Mouse (Mus musculus) layer of hippocampus, postnatal 25 days (tissue): Measurements from ENCODE around the gene Celsr1. TPM values are rescaled to one million over a fixed set of nuclear protein-coding genes. Genes with fewer than 3 reads are reported as not detected.

ENCODE experiments used
- DNase-seq, 2 experiments: peaks; one replicate each; pipeline ENCODE4 v3.0.0; 2022; ENCODE audit warnings: mixed read lengths in 2 of 2, low spot score in 1 of 2; ENCODE audit errors: extremely low spot score in 1 of 2
- total RNA-seq, 2 experiments: library from RNA; stranded (reverse); gene quantifications; 2 replicates each; pipeline ENCODE4 v1.2.3; 2021

Gene Celsr1
- total RNA-seq, 2 experiments from 2014 or later, result 4.5 to 6.1 TPM

GRCm38 (mm10) chr15:85969707-85970153 lies 63.8 kb downstream of the Celsr1 start:
- DNase-seq, result no peak

DNA sequence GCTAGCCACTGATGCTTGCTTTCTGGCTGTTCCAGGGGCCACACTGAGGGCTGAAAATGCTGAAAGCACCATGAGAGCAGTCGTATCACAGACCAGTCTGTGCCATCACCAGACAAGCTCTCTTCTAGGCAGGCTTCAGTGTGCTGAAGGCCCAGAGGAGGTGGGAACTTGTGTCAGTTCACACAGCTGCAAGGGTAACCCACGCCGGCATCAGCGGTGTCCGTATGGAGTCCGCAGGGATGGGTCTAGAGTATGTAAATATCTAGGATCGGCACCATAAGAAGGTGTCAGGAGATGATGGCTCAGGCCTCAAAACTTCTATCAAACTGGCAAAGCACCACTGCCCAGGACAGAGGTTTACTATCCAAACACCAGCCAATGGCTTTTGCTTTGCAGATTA lies 64.3 kb downstream of the Celsr1 start:
- no peak for DNase-seq

- DNase-seq, result no peak
Measured at GRCm38 (mm10) chr15:85966032-85966431, 67.5 kb downstream of the Celsr1 start.

DNA sequence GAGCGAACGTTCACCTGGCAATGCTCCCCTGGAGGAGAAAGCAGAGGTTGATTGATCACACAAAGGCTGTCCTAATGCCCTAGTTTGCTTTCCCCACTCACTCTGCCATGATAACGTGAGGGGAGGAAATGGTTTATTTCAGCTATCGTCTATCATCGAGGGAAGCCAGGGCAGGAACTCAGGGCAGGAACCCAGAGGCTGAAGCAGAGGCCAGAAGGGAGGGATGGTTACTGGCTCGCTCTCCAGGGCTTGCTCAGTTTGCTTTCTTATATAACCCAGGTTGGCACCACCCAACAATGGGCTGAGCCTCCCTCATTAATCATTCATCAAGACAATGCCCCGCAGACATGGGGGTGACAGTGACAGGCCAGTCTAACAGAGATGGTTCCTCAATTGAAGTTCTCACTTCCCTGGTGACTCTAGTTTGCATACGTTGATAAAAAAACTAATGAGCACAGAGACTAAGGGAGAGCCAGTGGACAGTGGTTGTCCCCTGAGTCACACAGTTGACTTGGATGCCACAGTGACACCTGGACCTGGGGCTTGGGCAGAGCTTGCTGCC lies 70.2 kb downstream of the Celsr1 start:
- no peak for DNase-seq

DNA sequence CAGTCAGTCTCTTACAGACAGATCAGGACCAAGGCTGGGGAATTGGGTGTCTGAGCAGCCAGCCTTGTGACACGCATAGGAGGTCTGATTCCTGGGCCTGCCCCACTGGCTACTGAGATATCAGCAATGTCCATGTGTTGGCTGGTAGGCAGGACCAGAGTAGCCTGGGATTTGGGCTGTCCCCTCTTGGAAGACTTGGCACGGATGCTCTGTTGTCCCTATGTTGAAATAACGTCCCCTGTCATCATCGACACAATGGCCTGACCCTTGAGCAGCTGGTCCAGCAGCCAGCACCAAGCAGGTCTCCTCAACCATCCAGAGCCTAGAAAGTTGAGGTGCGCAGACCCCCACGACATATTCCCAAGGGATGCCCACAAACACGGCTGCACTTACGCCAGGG lies 70.9 kb downstream of the Celsr1 start:
- DNase-seq, result no peak

DNA sequence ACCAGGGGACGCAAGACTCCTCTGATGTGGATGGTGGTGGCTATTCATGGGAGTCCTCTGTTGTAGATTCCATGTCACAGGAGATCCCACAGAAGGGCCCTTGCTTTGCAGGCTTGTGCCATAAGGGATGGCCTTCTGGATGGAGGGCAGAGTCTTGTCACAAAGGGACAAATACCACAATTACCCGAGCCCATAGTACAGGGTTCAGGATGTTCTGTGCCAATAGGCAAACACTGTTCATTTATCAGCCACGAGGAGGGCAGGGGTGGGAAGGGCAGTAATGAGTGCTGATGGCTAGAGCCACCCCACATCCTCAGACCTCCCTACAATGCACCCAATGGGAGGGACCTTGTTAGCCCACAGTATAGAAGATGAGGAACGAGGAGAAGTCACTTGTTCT lies 71.9 kb downstream of the Celsr1 start:
- no peak for DNase-seq

DNA sequence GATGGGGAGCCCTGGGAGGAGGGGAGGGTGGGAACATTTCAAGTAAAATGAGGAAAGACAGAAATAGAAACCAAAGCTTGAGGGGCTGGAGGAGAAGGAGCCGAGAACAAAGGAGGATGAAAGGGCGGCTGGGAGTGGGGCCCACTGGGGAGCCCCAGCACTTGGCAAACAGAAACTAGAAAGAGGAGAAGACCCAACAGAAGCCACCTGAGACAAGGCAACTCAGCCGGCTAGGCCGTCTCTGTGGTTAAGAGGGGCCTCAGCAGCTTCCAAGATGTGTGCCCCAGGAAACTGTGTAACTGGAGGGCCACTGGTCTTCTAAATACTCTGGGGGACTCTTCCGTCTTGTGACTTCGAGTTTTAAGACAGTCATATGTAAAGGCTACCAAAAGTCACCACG lies 72.4 kb downstream of the Celsr1 start:
- DNase-seq, result no peak

DNA sequence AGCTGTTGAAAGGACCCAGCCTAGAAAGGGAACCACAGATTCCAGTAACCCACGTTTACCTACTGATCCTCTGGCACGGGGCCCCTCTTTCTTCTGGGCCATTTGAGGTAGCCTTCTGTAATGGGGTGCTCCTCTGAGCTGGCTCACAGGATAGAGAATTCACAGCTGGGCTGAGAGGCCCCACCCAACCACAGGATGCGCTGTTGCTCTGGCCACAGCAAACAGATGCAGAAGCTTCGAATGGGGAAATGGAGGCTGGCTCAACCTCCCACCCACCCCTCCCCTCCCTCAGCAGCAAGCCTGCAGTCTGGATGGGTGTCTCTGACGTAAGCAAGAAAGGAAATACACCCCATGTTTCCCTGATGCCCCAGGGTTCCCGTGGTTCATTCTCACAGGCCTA lies 77.4 kb downstream of the Celsr1 start:
- no peak for DNase-seq

GRCm38 (mm10) chr15:85953458-85953857 lies 80.1 kb downstream of the Celsr1 start:
- DNase-seq, result no peak

DNA sequence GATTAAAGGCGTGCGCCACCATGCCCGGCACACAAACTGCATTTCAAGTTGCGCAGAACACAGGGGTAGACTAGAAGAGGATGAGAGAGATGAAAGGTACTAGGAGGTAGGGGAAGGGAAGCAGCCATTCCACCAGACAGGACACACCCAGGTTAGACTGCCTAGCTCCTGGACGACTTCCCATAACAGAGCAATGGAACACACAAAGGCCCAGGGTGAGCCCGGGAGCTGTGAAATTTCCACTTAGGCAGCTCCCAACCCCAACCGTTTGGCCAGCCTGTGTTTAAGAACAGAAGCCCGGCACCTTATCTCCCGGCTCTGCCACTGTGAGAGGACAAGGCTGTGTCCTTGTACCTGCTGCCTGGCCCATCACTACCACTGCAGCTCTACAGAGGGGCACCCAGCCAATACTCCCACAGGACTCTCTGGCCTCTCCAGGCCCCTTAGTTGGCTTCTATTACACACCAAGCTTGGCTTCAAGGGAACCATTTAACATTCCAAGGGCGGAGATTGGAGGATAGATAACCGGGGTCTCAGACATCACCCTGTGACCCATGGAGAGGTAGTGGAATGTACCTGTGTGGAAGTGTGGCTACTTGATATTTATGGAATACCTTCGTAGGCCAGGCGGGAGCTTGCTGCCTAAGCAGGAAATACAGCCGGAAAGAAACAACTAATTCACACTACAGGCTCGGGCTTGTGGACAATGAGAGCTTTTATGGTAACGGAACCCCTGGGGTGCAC lies 84.0 kb downstream of the Celsr1 start:
- DNase-seq, result no peak

DNA sequence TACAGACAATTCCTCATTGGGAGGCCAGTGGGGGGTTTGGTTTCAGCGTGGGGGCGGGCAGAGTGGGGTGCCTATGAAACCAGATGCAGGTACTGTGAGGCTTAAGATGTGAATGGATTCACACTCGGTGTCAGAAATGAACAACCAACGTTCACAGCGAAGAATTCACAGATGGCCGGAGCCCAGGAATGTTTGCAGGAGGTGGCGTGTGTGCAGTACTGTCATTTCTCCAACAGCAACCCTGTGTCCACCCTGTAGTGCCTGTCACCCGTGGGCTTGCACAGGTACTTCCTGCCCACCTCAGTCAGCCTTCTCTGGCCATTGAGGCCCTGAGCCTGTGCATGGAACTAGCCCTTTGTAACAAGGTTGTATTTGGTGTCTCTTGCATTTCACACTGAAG lies 85.6 kb downstream of the Celsr1 start:
- no peak for DNase-seq

DNA sequence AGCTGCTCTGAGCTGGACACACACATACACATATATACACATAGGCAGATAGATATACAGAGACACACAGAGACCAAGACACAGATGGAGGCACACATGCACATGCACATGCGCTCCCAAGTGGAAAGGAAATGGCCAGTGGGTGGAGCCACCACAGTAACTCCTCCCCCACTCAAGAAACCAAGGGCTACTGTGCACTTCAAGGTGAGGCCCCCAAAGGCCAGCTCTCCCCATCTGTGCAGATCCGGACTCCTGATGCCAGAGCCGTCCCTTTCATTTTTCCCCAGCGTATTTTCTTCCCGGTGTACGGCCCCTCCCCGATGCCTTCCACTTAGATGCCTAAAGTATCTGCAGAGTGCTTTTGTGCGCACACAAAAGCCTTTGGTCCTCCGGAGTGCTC lies 86.0 kb downstream of the Celsr1 start:
- no peak for DNase-seq

GRCm38 (mm10) chr15:85935627-85936049 lies 97.9 kb downstream of the Celsr1 start:
- no peak for DNase-seq

DNA sequence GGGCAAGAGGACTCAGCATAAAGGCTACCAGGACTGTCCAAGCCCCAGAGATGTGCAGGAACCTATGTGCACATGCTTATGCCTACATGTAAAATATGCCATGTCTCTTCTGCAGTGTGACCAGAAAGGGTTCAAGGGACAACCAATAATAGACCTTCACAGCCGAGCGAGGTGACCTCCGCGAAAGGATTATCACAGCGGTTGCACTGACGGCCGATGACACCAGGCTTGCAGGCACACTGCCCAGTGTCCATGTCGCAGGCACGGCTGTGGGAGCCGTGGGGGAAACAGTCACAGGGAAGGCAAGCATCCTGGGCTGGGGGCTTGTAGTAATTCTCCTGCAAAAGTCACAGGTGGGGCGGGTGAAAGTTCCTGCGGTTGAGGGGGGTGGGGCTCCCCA lies 105.4 kb downstream of the Celsr1 start:
- DNase-seq, result no peak

DNA sequence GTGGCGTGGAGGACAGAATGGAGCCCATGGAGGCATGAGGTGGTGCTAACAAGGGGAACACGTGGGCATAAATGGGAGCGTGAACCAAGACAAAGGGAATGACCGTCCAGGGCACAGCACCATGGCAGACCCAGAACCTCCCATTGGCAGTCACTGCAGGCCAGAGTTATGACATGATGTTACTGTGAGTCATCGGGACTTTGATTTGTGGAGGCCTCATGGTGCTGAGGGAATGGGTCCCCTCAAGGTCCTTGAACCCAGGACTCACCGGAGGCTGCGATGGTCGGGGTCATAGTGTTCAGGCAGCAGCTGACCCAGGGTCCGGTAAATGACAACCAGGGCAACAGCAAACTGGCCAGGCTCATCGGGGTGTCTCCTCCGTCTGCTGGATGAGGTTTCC lies 111.7 kb downstream of the Celsr1 start:
- DNase-seq, result no peak

DNA sequence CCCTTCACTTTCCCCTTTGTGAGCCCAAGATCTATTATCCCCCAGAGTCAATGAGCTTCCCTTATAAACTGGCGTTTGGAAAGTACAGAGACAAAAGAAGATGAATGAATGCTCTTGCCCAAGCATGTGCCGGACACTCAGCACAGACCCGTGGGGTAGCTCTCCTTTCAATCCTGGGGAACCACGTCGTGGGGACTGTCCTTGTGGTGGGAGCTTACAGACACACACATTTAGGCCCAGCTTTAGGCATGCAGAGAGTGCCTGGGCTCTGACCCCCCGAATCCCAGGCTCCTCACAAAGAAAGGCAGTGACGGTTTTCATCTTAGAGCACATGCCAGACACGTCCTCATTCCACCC lies 113.7 kb downstream of the Celsr1 start:
- no peak for DNase-seq

DNA sequence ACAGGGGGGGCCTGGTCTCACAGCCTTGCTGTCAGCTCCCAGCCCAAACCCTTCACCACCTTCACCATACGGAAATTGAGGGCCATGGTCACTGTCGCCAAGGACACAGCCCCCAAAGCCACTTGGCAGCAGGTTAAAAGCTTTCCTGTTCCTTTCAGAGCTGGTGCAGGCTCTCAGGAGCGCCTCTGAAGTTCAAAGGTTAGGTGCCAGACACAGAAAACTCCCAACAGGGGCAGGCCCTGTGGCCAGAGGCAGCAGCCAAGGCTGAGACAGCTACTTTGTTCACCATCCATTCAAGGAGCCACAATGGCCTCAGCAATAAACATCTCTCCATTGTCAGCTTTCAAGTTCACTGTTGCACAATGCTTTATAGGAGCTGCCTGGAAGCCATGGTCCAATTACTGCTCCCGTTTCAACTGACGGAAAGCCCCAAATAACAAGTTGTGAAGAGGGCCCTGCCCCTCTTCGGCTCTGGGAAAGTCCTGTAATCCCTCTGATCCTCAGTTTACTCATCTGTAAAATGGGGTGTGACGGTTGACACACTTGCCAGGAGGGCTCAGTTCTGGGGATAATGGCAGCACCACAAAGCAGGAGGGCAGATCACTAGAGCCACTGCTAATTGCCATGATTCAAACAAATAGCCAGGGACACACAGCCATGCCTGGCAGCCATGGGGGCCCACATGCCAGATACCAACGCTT lies 114.2 kb downstream of the Celsr1 start:
- no peak for DNase-seq

DNA sequence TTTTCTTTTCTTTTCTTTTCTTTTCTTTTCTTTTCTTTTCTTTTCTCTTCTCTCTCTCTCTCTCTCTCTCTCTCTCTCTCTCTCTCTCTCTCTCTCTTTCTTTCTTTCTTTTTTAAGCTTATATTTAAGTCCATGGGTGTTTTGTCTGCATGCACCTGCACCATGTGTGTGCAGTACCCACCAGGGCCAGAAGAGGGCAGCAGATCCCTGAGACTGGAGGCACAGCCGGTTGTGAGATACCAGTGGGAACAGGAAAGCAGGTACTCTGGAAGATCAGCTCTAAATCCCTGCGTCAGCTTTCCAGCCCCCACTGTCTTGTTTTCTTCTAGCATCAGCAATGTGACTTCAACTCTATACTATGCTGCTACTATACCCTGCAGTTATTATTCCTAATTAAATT lies 120.0 kb downstream of the Celsr1 start:
- DNase-seq, result peak in 1 of 2 experiments; percentile 75

DNA sequence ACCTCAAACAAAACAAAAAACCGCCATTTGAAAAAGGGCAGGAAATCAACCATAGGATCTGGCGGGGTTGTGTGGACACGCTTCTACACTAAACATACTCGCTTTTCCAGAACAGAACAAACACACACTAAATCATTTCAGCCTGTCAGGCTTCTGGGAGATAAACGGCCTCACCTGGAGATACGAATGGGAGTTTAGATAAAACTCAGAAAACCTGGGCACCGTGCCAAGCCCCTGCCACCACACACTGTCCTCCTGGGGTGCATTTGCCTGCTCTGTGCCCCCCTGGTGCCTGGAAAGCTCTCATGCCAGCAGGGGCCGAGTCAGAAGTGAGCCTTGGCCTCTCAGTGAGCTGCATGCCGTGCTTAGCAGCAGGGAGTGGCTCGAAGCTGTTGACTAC lies 123.6 kb downstream of the Celsr1 start:
- no peak for DNase-seq

DNA sequence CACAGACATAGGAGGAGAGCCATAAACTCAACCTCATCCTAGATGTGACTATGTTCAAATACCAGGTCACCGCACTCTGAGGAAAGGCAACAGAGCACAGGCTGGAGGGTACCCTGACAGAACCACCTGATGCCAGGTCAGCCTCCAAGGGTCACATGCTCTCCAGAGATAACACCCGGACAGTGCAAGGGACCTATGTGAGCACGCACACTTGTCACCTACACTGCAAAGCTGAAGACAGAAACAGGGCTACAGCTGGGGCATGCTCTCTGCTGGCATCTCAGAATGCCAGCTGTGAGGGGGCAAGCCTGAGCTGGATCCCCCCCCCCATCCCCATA lies 124.1 kb downstream of the Celsr1 start:
- DNase-seq, result no peak

DNA sequence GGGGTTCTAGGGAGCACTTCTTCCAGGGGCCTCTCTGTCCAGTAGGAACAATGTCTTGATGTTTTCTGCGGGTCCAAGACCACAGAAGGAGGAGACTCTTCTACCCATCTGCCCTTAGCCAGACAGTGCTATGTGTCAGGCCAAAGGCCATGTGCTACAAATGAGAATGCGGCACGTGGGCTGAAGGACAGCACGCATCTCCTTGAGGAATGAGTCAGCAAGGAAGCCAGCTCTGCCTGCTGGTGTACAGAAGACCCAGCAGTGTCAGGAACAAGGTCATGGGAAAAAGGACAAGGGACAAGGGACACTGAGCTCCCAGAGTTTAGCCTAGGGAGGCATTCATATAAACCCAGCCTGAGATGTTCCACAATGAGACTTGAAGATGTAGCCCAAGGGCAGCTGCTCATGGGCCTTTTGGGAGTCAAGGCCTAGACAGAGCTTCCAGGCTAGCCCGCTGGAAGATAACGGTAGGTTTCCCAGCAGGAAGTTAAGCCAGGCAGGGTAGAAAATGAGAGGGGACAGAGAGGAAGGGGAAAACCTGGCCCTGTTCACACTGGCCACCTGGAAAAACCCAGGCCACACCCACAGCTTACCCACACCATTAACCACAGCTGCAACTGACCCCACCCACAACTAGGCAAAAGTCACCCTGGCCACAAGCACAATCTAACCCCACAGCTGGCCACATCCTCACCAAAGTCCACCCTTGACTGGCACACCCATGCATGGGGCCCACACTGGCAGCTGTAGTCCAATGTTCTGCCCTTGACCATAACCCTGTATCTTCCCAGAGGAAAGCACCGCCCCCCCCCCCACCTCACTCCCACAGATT lies 124.7 kb downstream of the Celsr1 start:
- DNase-seq, result no peak
